Mouse (Mus musculus) left cerebral cortex, postnatal 10 days (tissue): ENCODE measurements at regions not wholly inside any gene's neighbourhood (a gene's known extent, or its start where the extent isn't known, plus 50 kb on each side); places are given as distances from the start of the nearest gene placed in this dataset.
A peak's percentile ranks its signal among the peaks of the same experiment; 100 is the strongest.

Source experiments
- DNase-seq, 2 experiments: peaks; one replicate each; pipeline ENCODE4 v3.0.0; 2021 to 2022; ENCODE audit warnings: low spot score in 2 of 2, mixed read lengths in 1 of 2; ENCODE audit errors: extremely low spot score in 1 of 2
- intact Hi-C: fragments of 180-260 bp; cut with DNase I; formaldehyde crosslinking; loops from one replicate; pipeline ENCODE4 v1.15.1; 2025

GRCm38 (mm10) chr9:98791709-98792108 is 50.6 kb upstream of the Prr23a1 start:
- DNase-seq = no peak
- intact Hi-C loops = no loop called here

GRCm38 (mm10) chr9:98773651-98774185 is 68.6 kb upstream of the Prr23a1 start:
- intact Hi-C loops = no loop called here
- peak in 1 of 2 experiments; percentile 3 for DNase-seq

- no peak for DNase-seq
- intact Hi-C loops = no loop called here
Measured at GRCm38 (mm10) chr9:98773212-98773611, 69.1 kb upstream of the Prr23a1 start.

- intact Hi-C loops = no loop called here
Measured at GRCm38 (mm10) chr9:98754764-98755163, 87.5 kb upstream of the Prr23a1 start.

GRCm38 (mm10) chr9:98753356-98753953 is 88.8 kb upstream of the Prr23a1 start:
- no peak for DNase-seq
- intact Hi-C loops = no loop called here

More at GRCm38 (mm10) chr9:98754764-98755163, 87.5 kb upstream of the Prr23a1 start:
- DNase-seq = no peak

- DNase-seq = no peak
- intact Hi-C loops = no loop called here
Measured at GRCm38 (mm10) chr9:98743785-98744184, 98.5 kb upstream of the Prr23a1 start.

GRCm38 (mm10) chr9:98727276-98727860 is 114.9 kb upstream of the Prr23a1 start:
- DNase-seq = no peak
- intact Hi-C loops = no loop called here

GRCm38 (mm10) chr9:98726638-98727037 is 115.7 kb upstream of the Prr23a1 start:
- intact Hi-C loops = no loop called here
- DNase-seq = no peak

GRCm38 (mm10) chr9:98722885-98723284 is 119.4 kb upstream of the Prr23a1 start:
- intact Hi-C loops = no loop called here
- DNase-seq = no peak

- intact Hi-C loops = no loop called here
- DNase-seq = no peak
Measured at GRCm38 (mm10) chr9:98721381-98721780, 119.9 kb upstream of the Mrps22 start.

GRCm38 (mm10) chr9:98717701-98718270 is 116.3 kb upstream of the Mrps22 start:
- DNase-seq = no peak
- intact Hi-C loops = no loop called here

- DNase-seq = no peak
- intact Hi-C loops = no loop called here
Measured at GRCm38 (mm10) chr9:98714661-98715060, 113.2 kb upstream of the Mrps22 start.

GRCm38 (mm10) chr9:98712826-98713225 is 111.4 kb upstream of the Mrps22 start:
- intact Hi-C loops = no loop called here
- no peak for DNase-seq

- DNase-seq = no peak
- intact Hi-C loops = no loop called here
Measured at GRCm38 (mm10) chr9:98712023-98712563, 110.6 kb upstream of the Mrps22 start.

- intact Hi-C loops = no loop called here
- no peak for DNase-seq
Measured at GRCm38 (mm10) chr9:98710155-98710710, 108.8 kb upstream of the Mrps22 start.

- no peak for DNase-seq
- intact Hi-C loops = no loop called here
Measured at GRCm38 (mm10) chr9:98708001-98708680, 106.7 kb upstream of the Mrps22 start.

- intact Hi-C loops = no loop called here
- DNase-seq = no peak
Measured at GRCm38 (mm10) chr9:98707491-98707890, 106.0 kb upstream of the Mrps22 start.

- DNase-seq = no peak
- intact Hi-C loops = no loop called here
Measured at GRCm38 (mm10) chr9:98704131-98704530, 102.7 kb upstream of the Mrps22 start.

- intact Hi-C loops = no loop called here
- DNase-seq = no peak
Measured at GRCm38 (mm10) chr9:98703331-98703730, 101.9 kb upstream of the Mrps22 start.
